Mouse (Mus musculus): Measurements from ENCODE around the gene Olfr133. TPM values are rescaled to one million over a fixed set of nuclear protein-coding genes. Genes with fewer than 3 reads are reported as not detected.

Gene Olfr133
- total RNA-seq (2023): not detected

DNA sequence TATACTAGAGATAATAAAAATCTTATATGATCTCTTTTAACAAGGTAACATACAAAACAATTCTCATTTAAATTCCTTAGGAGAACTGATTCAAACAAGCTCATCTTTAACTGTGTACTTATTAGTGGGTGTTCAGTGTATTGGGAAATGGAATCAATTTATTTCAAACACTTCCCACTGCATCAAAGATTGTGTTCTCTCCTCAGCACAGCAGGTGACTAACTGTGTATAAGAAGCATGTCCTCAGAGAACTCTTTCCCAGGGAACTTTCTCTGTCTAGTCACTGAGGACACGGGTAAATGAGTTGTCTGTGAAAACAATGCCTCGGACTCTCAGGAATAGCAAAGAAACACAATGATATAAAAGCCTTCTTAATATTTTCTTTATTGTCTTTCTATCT, at the start of gene Olfr133:
Gene Olfr133, plus strand, starts transcription at position 301 of the 400 bp plus-strand sequence.

DNA sequence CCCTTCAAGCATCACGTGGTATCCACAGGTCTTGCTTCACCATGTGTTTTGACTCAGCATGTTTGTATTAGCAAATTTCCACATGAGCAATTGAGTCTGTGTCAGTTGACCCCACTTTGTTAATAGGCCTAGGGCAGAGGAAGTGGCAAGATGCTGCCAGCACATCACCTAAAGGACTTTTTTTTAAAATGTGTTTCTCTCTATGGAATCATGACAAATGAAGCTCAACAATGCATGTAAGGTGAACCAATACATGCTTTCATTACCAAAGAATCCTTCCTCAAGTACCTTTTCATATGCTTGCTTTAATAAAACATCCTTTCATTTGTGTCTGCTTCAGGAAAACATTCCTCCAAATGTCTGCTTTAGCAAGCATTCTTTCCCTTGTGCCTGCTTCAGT, 10.7 kb upstream of the Olfr133 start, which contains the start of gene Olfr132:
Gene Olfr132, minus strand, starts transcription at position 101 of the 400 bp plus-strand sequence.

DNA sequence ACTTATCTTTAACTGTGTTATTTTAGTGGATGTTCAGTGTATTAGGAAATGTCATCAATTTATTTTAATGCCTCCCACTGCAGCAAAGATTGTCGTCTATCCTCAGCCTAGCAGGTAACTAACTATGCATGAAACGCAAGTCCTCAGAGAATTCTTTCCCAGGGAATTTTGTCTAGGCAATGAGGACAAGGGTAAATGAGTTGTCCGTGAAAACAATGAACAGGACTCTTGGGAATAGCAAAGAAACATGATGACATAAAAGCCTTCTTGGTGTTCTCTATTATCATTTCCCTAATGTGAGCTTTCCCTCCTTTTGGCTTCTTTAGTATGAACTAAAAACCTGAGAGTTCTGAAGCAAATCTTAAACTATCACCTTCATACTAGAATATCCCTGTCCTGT, 26.0 kb downstream of the Olfr133 start, which contains the start of gene Olfr134:
Gene Olfr134, plus strand, starts transcription at position 301 of the 400 bp plus-strand sequence.

Other genes starting within 250 kb of the Olfr133 start
- gene Olfr127, start 244.8 kb upstream of the Olfr133 start, total RNA-seq (2023): not detected
- not detected for gene Olfr128, start 224.7 kb upstream of the Olfr133 start, total RNA-seq (2023)
- gene Olfr761, start 192.2 kb upstream of the Olfr133 start, total RNA-seq (2023): not detected
- not detected for gene Olfr129, start 85.2 kb upstream of the Olfr133 start, total RNA-seq (2023)
- gene Olfr130, start 81.4 kb upstream of the Olfr133 start, total RNA-seq (2023): not detected
- gene Olfr131, start 56.6 kb upstream of the Olfr133 start, total RNA-seq (2023): not detected
- not detected for gene Olfr132, start 10.8 kb upstream of the Olfr133 start, total RNA-seq (2023)
- gene Olfr134, start 26.1 kb downstream of the Olfr133 start, total RNA-seq (2023): not detected
- gene Olfr135, start 59.1 kb downstream of the Olfr133 start, total RNA-seq (2023): not detected
- gene Olfr138, start 115.8 kb downstream of the Olfr133 start, total RNA-seq (2023): not detected
- not detected for gene Olfr137, start 162.3 kb downstream of the Olfr133 start, total RNA-seq (2023)
- not detected for gene Olfr136, start 184.6 kb downstream of the Olfr133 start, total RNA-seq (2023)